Mouse (Mus musculus): ENCODE measurements around the gene Bco2.

DNA sequence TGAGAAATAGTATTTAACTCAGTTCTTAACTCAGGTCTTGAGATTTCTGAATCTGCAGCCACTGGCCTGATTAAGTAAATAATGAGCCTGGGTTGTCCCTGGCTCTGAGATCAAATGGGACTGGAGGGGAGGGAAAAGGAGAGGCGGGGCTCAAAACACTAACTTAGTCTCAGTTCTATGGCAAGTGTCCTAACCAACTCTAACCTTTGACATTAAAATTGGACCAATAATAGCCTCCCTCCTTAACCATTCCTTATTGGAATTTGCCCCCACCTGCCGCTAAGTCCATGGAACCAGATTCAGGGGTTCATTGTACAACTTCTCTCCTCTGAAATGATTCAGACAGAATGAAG is at the start of gene Bco2:
- TF ChIP-seq EP300 (IDR thresholded peaks at IDR 0.05; ENCODE audit: low read depth) (no peak), CTCF (IDR thresholded peaks at IDR 0.05; ENCODE audit: low read depth) (no peak)

Data from liver, embryonic 14.5 days (tissue).